Mouse (Mus musculus): ENCODE measurements around the gene Abhd11.

DNA sequence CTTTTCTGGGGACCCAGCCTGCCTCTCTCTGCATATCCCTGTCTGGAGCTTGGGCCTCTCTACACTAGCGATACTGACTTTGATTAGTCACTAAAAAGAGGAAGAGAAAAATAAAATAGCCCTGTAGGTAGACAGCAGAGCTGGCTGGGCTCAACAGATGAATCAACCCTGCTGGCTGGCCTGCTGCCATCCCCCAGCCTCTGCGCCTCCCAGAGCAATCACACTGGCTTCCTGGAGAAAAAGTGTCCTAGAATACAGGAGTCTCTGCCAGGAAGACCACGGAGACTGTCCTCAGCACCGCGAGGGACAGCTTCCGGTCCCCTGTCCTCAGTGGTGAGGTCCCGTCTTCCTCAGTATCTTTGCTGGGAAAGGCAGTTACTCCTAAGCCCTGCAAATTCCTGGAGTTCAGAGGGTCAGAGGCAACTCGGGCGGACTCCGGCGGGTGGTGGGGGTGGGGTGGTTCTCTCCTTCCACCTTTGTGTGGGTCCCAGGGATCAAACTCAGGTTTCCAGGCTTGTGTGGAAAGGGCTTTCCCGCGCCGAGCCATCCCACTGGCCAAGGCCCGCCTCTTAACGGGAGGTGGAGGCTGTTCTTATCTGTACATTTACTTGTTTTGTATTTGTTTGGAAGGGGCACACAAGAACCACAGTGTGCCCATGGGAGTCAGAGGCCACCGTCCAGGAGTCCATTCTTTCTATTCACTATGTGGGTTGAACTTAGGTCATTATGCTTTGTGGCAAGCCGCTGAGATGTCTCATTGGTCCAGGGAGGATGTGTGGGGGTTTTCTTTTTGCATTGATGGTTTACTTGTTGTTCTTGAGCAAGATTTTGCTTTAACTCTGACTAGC, 20.3 kb downstream of the Abhd11 start:
- TF ChIP-seq CTCF (IDR thresholded peaks at IDR 0.05; ENCODE audit: control insufficient read depth, insufficient read depth, low read length) (no peak), POLR2A (IDR thresholded peaks at IDR 0.05; ENCODE audit: borderline replicate concordance, control insufficient read depth, low read depth, low read length) (no peak)

All from bone marrow, adult 2 months (tissue).